Mouse (Mus musculus) A20 (cell line): ENCODE results near the gene Spata2l.

ENCODE experiments used
- DNase-seq: peaks from one replicate; pipeline ENCODE4 v3.0.0-alpha.2; 2011; ENCODE audit warnings: low read depth, low spot score

The Spata2l gene

GRCm38 (mm10) chr8:123199864-123200263 lies 36.2 kb downstream of the Spata2l start:
- no peak for DNase-seq

GRCm38 (mm10) chr8:123197016-123197415 lies 39.0 kb downstream of the Spata2l start:
- DNase-seq, result peak; percentile 56

GRCm38 (mm10) chr8:123193771-123194170 lies 42.3 kb downstream of the Spata2l start:
- no peak for DNase-seq

GRCm38 (mm10) chr8:123191908-123192307 lies 44.1 kb downstream of the Spata2l start:
- DNase-seq, result no peak

- peak; percentile 50 for DNase-seq
Measured at GRCm38 (mm10) chr8:123190678-123191077, 45.4 kb downstream of the Spata2l start.

- no peak for DNase-seq
Measured at GRCm38 (mm10) chr8:123188841-123189240, 47.2 kb downstream of the Spata2l start.

GRCm38 (mm10) chr8:123188006-123188405 lies 48.0 kb downstream of the Spata2l start:
- no peak for DNase-seq

- no peak for DNase-seq
Measured at GRCm38 (mm10) chr8:123185566-123186409, 50.2 kb downstream of the Spata2l start, which contains the start of gene Dpep1. Gene Dpep1, plus strand, starts transcription at chr8:123186242.

GRCm38 (mm10) chr8:123181391-123181790 lies 54.6 kb downstream of the Spata2l start:
- DNase-seq, result no peak
